Mouse (Mus musculus): ENCODE measurements around the gene Timd2. TPM values are rescaled to one million over a fixed set of nuclear protein-coding genes. Genes with fewer than 3 reads are reported as not detected.
"Not testable (repeated sequence)": the region's sequence is repeated elsewhere in the genome, so short reads cannot be mapped to it uniquely, and the experiment has no call there.

The Timd2 gene
- polyA plus RNA-seq, 1 experiment from 2014 or later = 56.4 TPM

DNA sequence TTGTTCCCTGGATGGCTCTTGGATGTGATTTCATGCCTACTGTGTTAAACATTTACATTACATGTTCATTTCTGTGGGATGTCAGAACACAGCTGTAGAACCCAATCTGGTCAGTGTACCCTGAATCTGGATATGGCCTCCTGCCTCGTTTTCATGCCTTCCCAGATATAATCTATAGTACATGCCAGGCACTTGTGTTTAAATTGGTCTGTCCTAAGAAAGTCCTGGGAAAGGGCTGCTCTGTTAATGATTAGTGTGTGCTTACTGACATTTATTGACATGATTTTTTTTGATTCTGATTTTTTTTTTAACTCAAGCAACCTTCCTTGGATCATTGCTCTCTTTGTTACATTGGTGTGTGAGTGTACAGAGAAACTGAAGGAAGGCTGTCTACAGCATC lies 27.8 kb upstream of the Timd2 start:
- 22% methylated on average over 1 of the region's 1 CpGs for WGBS (ENCODE audit: insufficient replicate concordance)
- H3K27ac ChIP-seq (ENCODE audit: low read length) = no peak overlapping the region
- H3K36me3 ChIP-seq (ENCODE audit: control insufficient read depth, insufficient read depth) = no peaks in the 10 kb centered on the region
- no peaks in the 10 kb centered on the region for H3K27me3 ChIP-seq (ENCODE audit: control insufficient read depth, insufficient read depth, low read depth, low read length)
- H3K9me3 ChIP-seq (replicated peaks; ENCODE audit: control insufficient read depth, low read length) = no peaks in the 10 kb centered on the region
- no peak overlapping the region for H3K9ac ChIP-seq (ENCODE audit: low read depth, low read length)
- no peak overlapping the region for H3K4me3 ChIP-seq (ENCODE audit: low read depth, low read length)
- no peak overlapping the region for H3K4me2 ChIP-seq (ENCODE audit: low read depth, low read length)
- no peak for ATAC-seq (ENCODE audit: low read depth)
- H3K4me1 ChIP-seq (ENCODE audit: control insufficient read depth, low read depth, low read length) = no peaks in the 10 kb centered on the region

DNA sequence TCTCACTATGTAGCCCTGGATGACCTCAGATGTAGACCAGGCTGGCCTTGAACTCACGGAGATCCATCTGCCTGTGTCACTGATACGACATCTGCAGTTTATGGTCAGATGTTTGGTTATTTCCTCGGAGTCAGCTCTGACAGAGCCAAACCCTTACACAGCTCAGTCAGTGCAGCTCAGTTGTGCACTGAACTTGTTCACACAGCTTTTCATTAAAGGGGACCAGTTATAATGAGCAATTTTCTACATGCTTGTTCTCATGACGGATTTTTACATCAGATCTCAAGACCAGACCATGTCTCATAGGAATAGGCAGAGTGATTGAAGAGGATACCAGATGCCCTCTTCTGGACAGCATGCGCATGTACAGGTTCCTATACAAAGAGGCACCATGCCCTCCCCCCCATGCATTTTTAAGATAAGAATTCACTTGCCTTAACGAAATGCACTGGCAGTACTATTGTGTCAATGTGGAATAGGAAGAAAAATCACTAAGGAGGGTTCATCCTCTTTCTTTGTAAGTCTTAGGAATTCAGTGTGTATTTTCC lies 26.5 kb upstream of the Timd2 start:
- ATAC-seq (ENCODE audit: low read depth) = no peak
- 46% methylated on average over 6 of the region's 6 CpGs for WGBS (ENCODE audit: insufficient replicate concordance)

DNA sequence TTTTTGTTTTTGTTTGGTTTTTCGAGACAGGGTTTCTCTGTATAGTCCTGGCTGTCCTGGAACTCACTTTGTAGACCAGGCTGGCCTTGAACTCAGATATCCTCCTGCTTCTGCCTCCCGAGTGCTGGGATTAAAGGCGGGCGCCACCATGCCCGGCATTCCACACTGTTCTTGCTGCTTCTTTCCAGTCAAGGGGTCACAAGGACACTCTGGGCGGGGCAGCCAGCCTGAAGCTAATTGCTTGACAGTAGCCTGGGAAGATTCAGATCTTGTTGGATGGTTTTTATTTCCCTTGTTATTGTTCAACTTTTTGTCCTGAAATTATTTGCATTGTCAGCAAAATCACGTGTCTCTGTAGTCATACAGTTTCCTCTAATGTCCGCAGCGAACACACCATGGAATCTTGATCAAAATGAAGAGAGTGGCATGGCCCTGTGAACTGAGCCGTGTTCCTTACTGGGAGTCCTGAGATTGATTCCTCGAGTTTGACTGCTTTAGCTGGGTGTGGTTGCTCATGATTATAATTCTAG lies 24.7 kb upstream of the Timd2 start:
- no peaks in the 10 kb centered on the region for H3K27me3 ChIP-seq (ENCODE audit: control insufficient read depth, insufficient read depth, low read depth, low read length)
- no peak for ATAC-seq (ENCODE audit: low read depth)
- no peaks in the 10 kb centered on the region for H3K4me1 ChIP-seq (ENCODE audit: control insufficient read depth, low read depth, low read length)
- H3K27ac ChIP-seq (ENCODE audit: low read length) = no peak overlapping the region
- H3K4me3 ChIP-seq (ENCODE audit: low read depth, low read length) = no peak overlapping the region
- no peaks in the 10 kb centered on the region for H3K9me3 ChIP-seq (replicated peaks; ENCODE audit: control insufficient read depth, low read length)
- H3K4me2 ChIP-seq (ENCODE audit: low read depth, low read length) = no peak overlapping the region
- H3K36me3 ChIP-seq (ENCODE audit: control insufficient read depth, insufficient read depth) = no peaks in the 10 kb centered on the region
- no peak overlapping the region for H3K9ac ChIP-seq (ENCODE audit: low read depth, low read length)
- WGBS (ENCODE audit: insufficient replicate concordance) = 60% methylated on average over 11 of the region's 11 CpGs

More for the DNA sequence above, 26.5 kb upstream of the Timd2 start:
- Histone ChIP-seq H3K36me3 (ENCODE audit: control insufficient read depth, insufficient read depth) (no peaks in the 10 kb centered on the region), H3K4me2 (ENCODE audit: low read depth, low read length) (no peak overlapping the region), H3K9ac (ENCODE audit: low read depth, low read length) (no peak overlapping the region), H3K4me3 (ENCODE audit: low read depth, low read length) (no peak overlapping the region), H3K27me3 (ENCODE audit: control insufficient read depth, insufficient read depth, low read depth, low read length) (no peaks in the 10 kb centered on the region), H3K27ac (ENCODE audit: low read length) (no peak overlapping the region), H3K9me3 (replicated peaks; ENCODE audit: control insufficient read depth, low read length) (no peaks in the 10 kb centered on the region), H3K4me1 (ENCODE audit: control insufficient read depth, low read depth, low read length) (no peaks in the 10 kb centered on the region)

DNA sequence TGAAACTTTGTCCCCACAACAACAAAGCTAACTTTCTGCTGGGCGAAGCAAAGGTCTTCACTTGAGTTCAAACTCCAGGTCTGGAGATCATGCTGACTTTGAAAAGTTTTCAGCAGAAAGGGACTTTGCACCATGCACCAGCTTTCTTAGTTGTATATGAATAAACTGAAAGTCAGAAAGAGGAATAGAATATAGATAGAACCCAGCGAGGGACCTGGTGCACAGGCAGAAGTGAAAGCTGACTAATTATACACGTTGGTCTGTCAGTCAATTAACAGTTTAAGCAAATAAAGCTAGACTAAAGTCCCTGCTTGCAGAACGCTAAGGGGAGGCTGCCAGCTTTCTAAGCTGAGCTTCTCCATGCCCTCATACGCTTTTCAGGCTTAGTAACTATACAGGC lies 8.0 kb downstream of the Timd2 start:
- Histone ChIP-seq H3K4me1 (ENCODE audit: control insufficient read depth, low read depth, low read length) (no peaks in the 10 kb centered on the region), H3K9ac (ENCODE audit: low read depth, low read length) (no peak overlapping the region), H3K36me3 (ENCODE audit: control insufficient read depth, insufficient read depth) (no peaks in the 10 kb centered on the region), H3K9me3 (replicated peaks; ENCODE audit: control insufficient read depth, low read length) (no peaks in the 10 kb centered on the region), H3K4me3 (ENCODE audit: low read depth, low read length) (no peak overlapping the region), H3K27ac (ENCODE audit: low read length) (0 out of 2 replicates have a peak overlapping the region, but pooled peaks have one; percentile 10), H3K27me3 (ENCODE audit: control insufficient read depth, insufficient read depth, low read depth, low read length) (no peaks in the 10 kb centered on the region), H3K4me2 (ENCODE audit: low read depth, low read length) (no peak overlapping the region)
- 46% methylated on average over 5 of the region's 5 CpGs for WGBS (ENCODE audit: insufficient replicate concordance)
- peak; percentile 63 for ATAC-seq (ENCODE audit: low read depth)

DNA sequence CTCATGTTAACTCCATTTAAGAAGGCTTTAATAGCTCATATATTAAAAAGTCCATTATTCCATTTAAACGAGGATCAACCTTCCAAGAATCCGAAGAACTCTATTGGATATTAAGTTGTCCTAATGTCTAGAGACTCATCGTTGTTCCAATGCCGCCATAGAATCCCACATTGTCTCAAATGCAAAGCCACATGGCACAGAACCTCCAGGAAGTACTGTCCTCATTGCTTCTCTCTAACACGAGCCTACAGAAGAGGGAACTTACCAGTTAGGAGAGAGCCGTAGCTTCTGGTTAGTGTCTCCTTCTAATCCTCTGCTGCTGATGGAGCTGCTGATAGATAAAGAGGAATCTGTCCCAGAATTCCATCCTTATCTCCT lies 8.6 kb downstream of the Timd2 start:
- Histone ChIP-seq H3K9ac (ENCODE audit: low read depth, low read length) (no peak overlapping the region), H3K4me1 (ENCODE audit: control insufficient read depth, low read depth, low read length) (no peaks in the 10 kb centered on the region), H3K4me3 (ENCODE audit: low read depth, low read length) (peak overlapping the region; percentile 7; the same call in 1 of the 2 replicates), H3K36me3 (ENCODE audit: control insufficient read depth, insufficient read depth) (no peaks in the 10 kb centered on the region), H3K27me3 (ENCODE audit: control insufficient read depth, insufficient read depth, low read depth, low read length) (no peaks in the 10 kb centered on the region), H3K4me2 (ENCODE audit: low read depth, low read length) (0 out of 2 replicates have a peak overlapping the region, but pooled peaks have one; percentile 11), H3K27ac (ENCODE audit: low read length) (no peak overlapping the region), H3K9me3 (replicated peaks; ENCODE audit: control insufficient read depth, low read length) (no peaks in the 10 kb centered on the region)
- ATAC-seq (ENCODE audit: low read depth) = no peak
- 55% methylated on average over 6 of the region's 6 CpGs for WGBS (ENCODE audit: insufficient replicate concordance)

DNA sequence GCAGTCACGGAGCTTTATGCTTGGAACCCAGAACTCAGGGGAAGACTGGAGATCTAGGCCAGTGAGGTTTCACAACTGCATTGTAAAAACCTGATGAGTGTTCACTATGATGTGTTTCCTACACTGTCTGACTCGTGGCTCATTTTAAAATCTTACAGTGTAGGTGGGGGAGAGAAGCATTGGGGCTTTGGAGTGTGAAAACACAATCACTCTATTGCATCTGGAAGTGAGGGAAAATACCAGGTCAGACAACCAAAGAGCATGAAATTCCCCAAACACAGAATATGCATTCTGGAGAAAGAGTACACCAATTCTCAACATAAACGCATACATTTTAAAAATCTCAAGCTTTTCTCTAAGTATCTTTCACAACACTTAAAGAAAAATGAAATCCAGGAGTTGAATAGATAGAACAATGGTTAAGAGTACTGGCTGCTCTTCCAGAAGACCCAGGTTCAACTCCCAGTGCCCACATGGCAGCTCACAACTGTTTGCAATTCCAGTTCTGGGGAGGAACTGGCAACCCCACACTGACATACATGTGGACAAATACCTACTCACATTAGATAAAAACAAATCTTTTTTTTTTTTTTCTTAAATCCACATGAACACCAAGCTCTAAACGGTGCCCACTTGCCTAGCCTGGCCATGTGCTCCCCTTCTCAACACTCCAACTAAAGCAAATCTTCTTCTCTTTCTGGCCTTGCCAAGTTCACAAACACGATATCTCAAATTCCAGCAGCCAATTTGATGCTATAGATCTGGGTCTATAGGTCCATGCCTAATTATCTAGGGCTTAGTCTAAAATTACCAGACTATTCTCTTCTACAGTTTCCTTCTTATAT lies 9.2 kb downstream of the Timd2 start:
- 49% methylated on average over 5 of the region's 5 CpGs for WGBS (ENCODE audit: insufficient replicate concordance)
- Histone ChIP-seq H3K36me3 (ENCODE audit: control insufficient read depth, insufficient read depth) (no peaks in the 10 kb centered on the region), H3K9me3 (replicated peaks; ENCODE audit: control insufficient read depth, low read length) (no peaks in the 10 kb centered on the region), H3K27me3 (ENCODE audit: control insufficient read depth, insufficient read depth, low read depth, low read length) (no peaks in the 10 kb centered on the region), H3K9ac (ENCODE audit: low read depth, low read length) (no peak overlapping the region), H3K4me3 (ENCODE audit: low read depth, low read length) (peak overlapping the region; percentile 16; the same call in 1 of the 2 replicates), H3K4me2 (ENCODE audit: low read depth, low read length) (0 out of 2 replicates have a peak overlapping the region, but pooled peaks have one; percentile 11), H3K4me1 (ENCODE audit: control insufficient read depth, low read depth, low read length) (no peaks in the 10 kb centered on the region), H3K27ac (ENCODE audit: low read length) (no peak overlapping the region; the same call in 1 of the 2 replicates)
- ATAC-seq (ENCODE audit: low read depth) = no peak

DNA sequence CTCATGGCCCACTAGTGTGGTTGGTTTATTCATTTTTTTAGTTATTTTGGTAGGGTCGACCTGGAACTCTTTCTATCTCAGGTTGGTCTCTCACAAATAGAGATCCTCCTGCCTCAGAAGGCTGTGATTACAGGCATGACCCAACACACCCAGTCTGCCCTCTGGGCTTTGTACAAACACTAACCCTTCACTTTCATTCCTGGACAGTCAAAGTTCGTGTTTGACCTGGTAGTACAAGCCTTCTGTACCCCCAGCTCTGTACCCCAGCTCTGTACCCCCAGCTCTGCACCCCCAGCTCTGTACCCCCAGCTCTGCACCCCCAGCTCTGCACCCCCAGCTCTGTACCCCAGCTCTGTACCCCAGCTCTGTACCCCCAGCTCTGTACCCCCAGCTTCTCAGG lies 11.0 kb downstream of the Timd2 start:
- not testable (repeated sequence) for H3K27ac ChIP-seq (ENCODE audit: low read length); H3K9me3 ChIP-seq (replicated peaks; ENCODE audit: control insufficient read depth, low read length); H3K36me3 ChIP-seq (ENCODE audit: control insufficient read depth, insufficient read depth); H3K4me3 ChIP-seq (ENCODE audit: low read depth, low read length); H3K4me1 ChIP-seq (ENCODE audit: control insufficient read depth, low read depth, low read length); H3K9ac ChIP-seq (ENCODE audit: low read depth, low read length); H3K27me3 ChIP-seq (ENCODE audit: control insufficient read depth, insufficient read depth, low read depth, low read length); H3K4me2 ChIP-seq (ENCODE audit: low read depth, low read length)
- WGBS (ENCODE audit: insufficient replicate concordance) = 36% methylated on average over 2 of the region's 2 CpGs
- ATAC-seq (ENCODE audit: low read depth) = peak; percentile 61; the same call in 1 of the 2 replicates

DNA sequence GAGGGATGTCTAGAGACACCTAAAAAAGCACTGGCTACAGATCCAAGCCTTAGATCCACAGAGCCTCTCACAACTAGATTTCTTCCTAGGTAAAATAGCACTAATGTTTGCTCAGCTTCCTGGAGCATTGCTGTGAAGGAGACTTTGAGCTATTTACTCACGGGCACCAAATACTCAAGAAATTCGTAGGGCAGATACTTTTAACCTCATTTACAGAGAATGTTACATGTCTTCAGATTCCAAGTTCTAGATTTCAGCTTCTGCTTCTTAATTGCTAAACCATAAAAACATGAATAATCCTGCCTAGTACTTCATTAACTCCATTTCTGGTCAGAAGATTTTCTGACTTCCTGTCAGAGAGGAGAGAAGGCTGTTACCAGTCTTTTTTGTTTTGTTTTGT lies 16.7 kb downstream of the Timd2 start:
- no peak overlapping the region for H3K4me3 ChIP-seq (ENCODE audit: low read depth, low read length)
- H3K27me3 ChIP-seq (ENCODE audit: control insufficient read depth, insufficient read depth, low read depth, low read length) = no peaks in the 10 kb centered on the region
- no peak for ATAC-seq (ENCODE audit: low read depth)
- H3K4me2 ChIP-seq (ENCODE audit: low read depth, low read length) = no peak overlapping the region
- 48% methylated on average over 2 of the region's 2 CpGs for WGBS (ENCODE audit: insufficient replicate concordance)
- H3K4me1 ChIP-seq (ENCODE audit: control insufficient read depth, low read depth, low read length) = no peaks in the 10 kb centered on the region
- H3K9ac ChIP-seq (ENCODE audit: low read depth, low read length) = no peak overlapping the region
- no peaks in the 10 kb centered on the region for H3K36me3 ChIP-seq (ENCODE audit: control insufficient read depth, insufficient read depth)
- no peak overlapping the region for H3K27ac ChIP-seq (ENCODE audit: low read length)
- no peaks in the 10 kb centered on the region for H3K9me3 ChIP-seq (replicated peaks; ENCODE audit: control insufficient read depth, low read length)

DNA sequence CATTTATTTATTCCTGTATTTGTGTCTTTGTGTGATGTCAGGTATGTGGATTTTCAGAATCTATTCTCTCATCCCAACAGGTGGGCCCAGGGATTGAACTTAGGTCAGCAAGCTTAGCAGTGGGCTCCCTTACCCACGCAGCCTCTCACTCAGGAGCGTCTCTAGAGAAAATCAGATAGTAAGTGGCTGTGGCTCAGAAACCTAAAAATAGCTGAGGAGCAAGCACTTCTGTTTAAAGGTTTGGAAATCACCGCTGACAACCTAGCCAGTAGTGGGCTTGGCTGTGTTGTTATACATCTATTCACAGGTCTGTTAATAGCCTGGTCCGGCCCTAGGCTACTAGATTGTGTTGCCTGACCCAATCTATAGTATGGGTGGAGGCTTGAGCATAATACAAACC lies 23.1 kb downstream of the Timd2 start:
- no peaks in the 10 kb centered on the region for H3K27me3 ChIP-seq (ENCODE audit: control insufficient read depth, insufficient read depth, low read depth, low read length)
- no peak overlapping the region for H3K4me2 ChIP-seq (ENCODE audit: low read depth, low read length)
- no peaks in the 10 kb centered on the region for H3K36me3 ChIP-seq (ENCODE audit: control insufficient read depth, insufficient read depth)
- WGBS (ENCODE audit: insufficient replicate concordance) = 40% methylated on average over 4 of the region's 4 CpGs
- H3K9ac ChIP-seq (ENCODE audit: low read depth, low read length) = no peak overlapping the region
- H3K9me3 ChIP-seq (replicated peaks; ENCODE audit: control insufficient read depth, low read length) = no peaks in the 10 kb centered on the region
- H3K27ac ChIP-seq (ENCODE audit: low read length) = no peak overlapping the region
- H3K4me1 ChIP-seq (ENCODE audit: control insufficient read depth, low read depth, low read length) = no peaks in the 10 kb centered on the region
- no peak overlapping the region for H3K4me3 ChIP-seq (ENCODE audit: low read depth, low read length)
- ATAC-seq (ENCODE audit: low read depth) = no peak
